Mouse (Mus musculus): ENCODE data around the gene Limd1. TPM values are rescaled to one million over a fixed set of nuclear protein-coding genes. Genes with fewer than 3 reads are reported as not detected.

Limd1 gene
- polyA plus RNA-seq, 2 experiments: 32.5 to 58.4 TPM

DNA sequence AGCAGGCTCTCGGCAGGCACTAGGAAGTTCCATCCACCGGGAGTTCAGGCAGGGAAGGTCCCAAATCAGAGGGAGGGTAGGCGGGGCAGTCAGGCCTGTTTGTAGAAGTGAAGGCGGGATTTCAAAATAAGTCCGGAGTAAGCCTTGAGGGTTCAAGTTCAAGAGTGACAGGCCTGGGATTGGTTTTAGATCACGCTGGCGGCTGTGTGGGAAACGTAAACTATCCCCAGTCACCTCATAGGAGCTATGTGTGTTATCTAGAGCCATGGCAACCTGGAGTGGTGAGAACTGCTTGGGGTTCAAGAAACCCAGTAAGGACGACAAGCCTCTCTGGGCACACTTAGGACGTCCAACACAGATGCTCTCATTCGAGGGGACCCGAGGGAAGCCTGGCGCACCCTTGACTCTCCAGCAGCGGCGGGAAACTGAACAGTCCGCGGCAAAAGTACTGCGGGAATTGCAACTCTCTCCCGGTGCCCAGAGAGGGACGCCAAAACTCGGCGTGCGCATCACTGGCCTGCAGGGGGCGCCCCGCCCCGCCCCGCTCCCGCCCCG lies 398 bp upstream of the Limd1 start:
- Histone ChIP-seq H3K4me2 (replicated peaks; ENCODE audit: low read depth, low read length, severe bottlenecking) (peak overlapping the region; percentile 78), H3K4me3 (replicated peaks; ENCODE audit: low read length) (peak overlapping the region; percentile 42), H3K27ac (replicated peaks; ENCODE audit: low read depth, low read length) (0 out of 2 replicates have a peak overlapping the region, but pooled peaks have one; percentile 19), H3K9me3 (ENCODE audit: control insufficient read depth, low read length) (no peaks in the 10 kb centered on the region), H3K36me3 (ENCODE audit: control insufficient read depth, insufficient read depth, low read length) (peaks cover 9% of the 10 kb centered on the region), H3K27me3 (ENCODE audit: control insufficient read depth, insufficient read depth, low read length) (no peaks in the 10 kb centered on the region), H3K4me1 (ENCODE audit: control insufficient read depth, insufficient read depth, low read length) (peaks cover 44% of the 10 kb centered on the region), H3K9ac (ENCODE audit: low read depth, low read length, severe bottlenecking) (peak overlapping the region; percentile 55)
- 1% methylated on average over 18 of the region's 29 CpGs for WGBS
- ATAC-seq (ENCODE audit: low FRiP score, low read depth): peak; percentile 61
- TF ChIP-seq POLR2A (IDR thresholded peaks at IDR 0.05; ENCODE audit: borderline replicate concordance, extremely low read depth, insufficient read depth, insufficient read length): no peak
- DNase-seq (ENCODE audit: low spot score): peak; percentile 54

DNA sequence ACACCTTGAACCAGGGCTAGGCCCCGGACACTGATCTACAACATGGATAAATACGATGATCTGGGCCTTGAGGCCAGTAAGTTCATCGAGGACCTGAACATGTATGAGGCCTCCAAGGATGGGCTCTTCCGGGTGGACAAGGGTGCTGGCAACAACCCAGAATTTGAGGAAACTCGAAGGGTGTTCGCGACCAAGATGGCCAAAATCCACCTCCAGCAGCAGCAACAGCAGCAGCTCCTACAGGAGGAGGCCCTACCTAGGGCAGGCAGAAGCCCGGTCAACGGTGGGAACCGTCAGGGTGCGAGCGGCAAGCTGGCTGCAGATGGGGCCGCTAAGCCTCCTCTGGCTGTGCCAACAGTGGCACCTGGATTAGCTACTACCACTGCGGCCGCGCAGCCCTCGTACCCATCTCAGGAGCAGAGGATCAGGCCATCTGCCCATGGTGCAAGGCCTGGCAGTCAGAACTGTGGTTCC lies 727 bp downstream of the Limd1 start:
- H3K36me3 ChIP-seq (ENCODE audit: control insufficient read depth, insufficient read depth, low read length): peaks cover 18% of the 10 kb centered on the region
- peak overlapping the region; percentile 74 for H3K9ac ChIP-seq (ENCODE audit: low read depth, low read length, severe bottlenecking)
- WGBS: 18% methylated on average over 17 of the region's 17 CpGs
- H3K4me1 ChIP-seq (ENCODE audit: control insufficient read depth, insufficient read depth, low read length): peaks cover 50% of the 10 kb centered on the region
- no peaks in the 10 kb centered on the region for H3K9me3 ChIP-seq (ENCODE audit: control insufficient read depth, low read length)
- DNase-seq (ENCODE audit: low spot score): no peak
- no peaks in the 10 kb centered on the region for H3K27me3 ChIP-seq (ENCODE audit: control insufficient read depth, insufficient read depth, low read length)
- H3K27ac ChIP-seq (replicated peaks; ENCODE audit: low read depth, low read length): peak overlapping the region; percentile 76
- H3K4me3 ChIP-seq (replicated peaks; ENCODE audit: low read length): peak overlapping the region; percentile 71
- no peak for TF ChIP-seq POLR2A (IDR thresholded peaks at IDR 0.05; ENCODE audit: borderline replicate concordance, extremely low read depth, insufficient read depth, insufficient read length)
- ATAC-seq (ENCODE audit: low FRiP score, low read depth): no peak
- peak overlapping the region; percentile 79 for H3K4me2 ChIP-seq (replicated peaks; ENCODE audit: low read depth, low read length, severe bottlenecking)

DNA sequence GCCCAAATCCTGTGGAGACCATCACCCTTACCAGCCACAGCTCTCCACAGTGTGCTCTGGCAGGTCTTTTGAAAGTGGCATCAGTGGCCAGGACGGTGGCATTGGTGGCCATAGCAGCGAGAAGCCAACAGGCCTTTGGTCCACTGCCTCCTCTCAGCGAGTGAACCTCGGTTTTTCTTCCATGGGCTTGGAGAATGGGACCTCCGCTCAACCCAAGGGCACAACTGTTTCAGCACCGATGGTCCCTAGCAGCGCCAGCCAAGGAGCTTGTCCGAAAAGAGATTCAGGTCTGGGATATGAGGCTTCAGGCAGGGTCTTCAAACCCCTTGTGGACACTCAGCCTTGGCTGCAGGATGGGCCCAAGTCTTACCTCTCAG lies 1.4 kb downstream of the Limd1 start:
- no peak for DNase-seq (ENCODE audit: low spot score)
- Histone ChIP-seq H3K4me2 (replicated peaks; ENCODE audit: low read depth, low read length, severe bottlenecking) (peak overlapping the region; percentile 79), H3K9ac (ENCODE audit: low read depth, low read length, severe bottlenecking) (peak overlapping the region; percentile 74), H3K4me1 (ENCODE audit: control insufficient read depth, insufficient read depth, low read length) (peaks cover 50% of the 10 kb centered on the region), H3K27ac (replicated peaks; ENCODE audit: low read depth, low read length) (no peak overlapping the region), H3K27me3 (ENCODE audit: control insufficient read depth, insufficient read depth, low read length) (no peaks in the 10 kb centered on the region), H3K36me3 (ENCODE audit: control insufficient read depth, insufficient read depth, low read length) (peaks cover 25% of the 10 kb centered on the region), H3K4me3 (replicated peaks; ENCODE audit: low read length) (peak overlapping the region; percentile 71), H3K9me3 (ENCODE audit: control insufficient read depth, low read length) (no peaks in the 10 kb centered on the region)
- 86% methylated on average over 8 of the region's 8 CpGs for WGBS
- no peak for ATAC-seq (ENCODE audit: low FRiP score, low read depth)
- TF ChIP-seq POLR2A (IDR thresholded peaks at IDR 0.05; ENCODE audit: borderline replicate concordance, extremely low read depth, insufficient read depth, insufficient read length): no peak

DNA sequence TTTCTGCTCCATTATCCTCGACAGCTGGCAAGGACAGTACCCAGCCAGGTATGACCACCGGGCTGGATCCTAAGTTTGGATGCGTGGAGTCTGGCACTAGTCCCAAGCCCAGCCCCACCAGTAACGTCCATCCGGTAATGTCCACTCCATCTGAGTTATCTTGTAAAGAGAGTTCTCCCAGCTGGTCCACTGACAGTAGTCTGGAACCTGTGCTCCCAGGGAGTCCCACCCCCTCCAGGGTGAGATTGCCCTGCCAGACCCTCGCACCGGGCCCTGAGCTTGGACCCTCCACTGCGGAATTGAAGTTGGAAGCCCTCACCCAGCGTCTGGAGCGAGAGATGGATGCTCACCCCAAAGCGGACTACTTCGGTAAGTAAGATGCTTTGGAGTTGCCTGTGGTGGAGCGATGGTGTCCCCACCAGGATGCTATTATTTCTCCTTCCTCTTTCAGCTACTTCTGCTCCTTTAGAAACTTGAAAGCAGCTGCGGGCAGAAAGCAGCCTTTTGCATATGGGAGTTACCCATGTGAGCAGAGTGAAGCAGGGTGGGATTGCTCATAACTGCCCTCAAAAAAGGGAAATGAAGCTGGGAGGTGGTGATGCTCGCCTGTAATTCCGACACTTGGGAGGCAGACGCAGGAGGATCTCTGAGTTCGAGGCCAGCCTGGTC lies 1.9 kb downstream of the Limd1 start:
- no peak for DNase-seq (ENCODE audit: low spot score)
- H3K36me3 ChIP-seq (ENCODE audit: control insufficient read depth, insufficient read depth, low read length): peaks cover 27% of the 10 kb centered on the region
- H3K9ac ChIP-seq (ENCODE audit: low read depth, low read length, severe bottlenecking): peak overlapping the region; percentile 32; the same call in 1 of the 2 replicates
- H3K27me3 ChIP-seq (ENCODE audit: control insufficient read depth, insufficient read depth, low read length): no peaks in the 10 kb centered on the region
- H3K4me3 ChIP-seq (replicated peaks; ENCODE audit: low read length): peak overlapping the region; percentile 71
- peak overlapping the region; percentile 79 for H3K4me2 ChIP-seq (replicated peaks; ENCODE audit: low read depth, low read length, severe bottlenecking)
- TF ChIP-seq POLR2A (IDR thresholded peaks at IDR 0.05; ENCODE audit: borderline replicate concordance, extremely low read depth, insufficient read depth, insufficient read length): no peak
- WGBS: 83% methylated on average over 18 of the region's 18 CpGs
- no peak overlapping the region for H3K27ac ChIP-seq (replicated peaks; ENCODE audit: low read depth, low read length)
- H3K9me3 ChIP-seq (ENCODE audit: control insufficient read depth, low read length): no peaks in the 10 kb centered on the region
- no peak for ATAC-seq (ENCODE audit: low FRiP score, low read depth)
- H3K4me1 ChIP-seq (ENCODE audit: control insufficient read depth, insufficient read depth, low read length): peaks cover 50% of the 10 kb centered on the region

DNA sequence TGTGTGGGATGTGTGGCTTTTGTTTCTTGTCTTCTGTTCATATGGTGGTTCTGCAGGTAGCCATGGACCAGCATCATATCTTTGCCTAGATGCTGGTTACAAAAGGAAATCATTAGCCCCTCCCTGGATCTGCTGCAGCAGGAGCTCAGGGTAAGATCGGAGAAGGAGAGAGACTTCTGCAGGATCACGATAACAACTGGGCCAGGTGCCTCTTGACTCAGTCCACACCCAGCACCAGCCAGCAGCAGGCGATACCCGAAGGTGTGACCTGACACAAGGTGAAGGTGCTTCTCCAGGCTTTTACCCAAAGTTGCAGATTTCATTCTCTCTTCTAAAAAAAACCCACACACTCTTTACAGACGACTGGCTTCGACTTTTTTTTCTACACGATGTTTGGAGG lies 2.6 kb downstream of the Limd1 start:
- Histone ChIP-seq H3K4me1 (ENCODE audit: control insufficient read depth, insufficient read depth, low read length) (peaks cover 50% of the 10 kb centered on the region), H3K27ac (replicated peaks; ENCODE audit: low read depth, low read length) (no peak overlapping the region), H3K4me2 (replicated peaks; ENCODE audit: low read depth, low read length, severe bottlenecking) (peak overlapping the region; percentile 79), H3K4me3 (replicated peaks; ENCODE audit: low read length) (peak overlapping the region; percentile 71), H3K36me3 (ENCODE audit: control insufficient read depth, insufficient read depth, low read length) (peaks cover 27% of the 10 kb centered on the region), H3K9ac (ENCODE audit: low read depth, low read length, severe bottlenecking) (peak overlapping the region; percentile 22; the same call in 1 of the 2 replicates), H3K27me3 (ENCODE audit: control insufficient read depth, insufficient read depth, low read length) (no peaks in the 10 kb centered on the region), H3K9me3 (ENCODE audit: control insufficient read depth, low read length) (no peaks in the 10 kb centered on the region)
- DNase-seq (ENCODE audit: low spot score): no peak
- no peak for ATAC-seq (ENCODE audit: low FRiP score, low read depth)
- 51% methylated on average over 7 of the region's 7 CpGs for WGBS
- no peak for TF ChIP-seq POLR2A (IDR thresholded peaks at IDR 0.05; ENCODE audit: borderline replicate concordance, extremely low read depth, insufficient read depth, insufficient read length)

Data from limb, embryonic 14.5 days (tissue).